Mouse (Mus musculus) gastrocnemius, postnatal 25 days (tissue): Measurements from ENCODE around the gene Ick. TPM values are rescaled to one million over a fixed set of nuclear protein-coding genes. Genes with fewer than 3 reads are reported as not detected.

Source experiments
- DNase-seq: peaks from one replicate; pipeline ENCODE4 v3.0.0; 2022
- total RNA-seq, 2 experiments: library from RNA; stranded (reverse); gene quantifications; 1 replicate in 1 of 2; 2 replicates in 1 of 2; pipeline ENCODE4 v1.2.3; 2021

The Ick gene
- total RNA-seq, 2 experiments from 2014 or later: 6.3 to 7.2 TPM

DNA sequence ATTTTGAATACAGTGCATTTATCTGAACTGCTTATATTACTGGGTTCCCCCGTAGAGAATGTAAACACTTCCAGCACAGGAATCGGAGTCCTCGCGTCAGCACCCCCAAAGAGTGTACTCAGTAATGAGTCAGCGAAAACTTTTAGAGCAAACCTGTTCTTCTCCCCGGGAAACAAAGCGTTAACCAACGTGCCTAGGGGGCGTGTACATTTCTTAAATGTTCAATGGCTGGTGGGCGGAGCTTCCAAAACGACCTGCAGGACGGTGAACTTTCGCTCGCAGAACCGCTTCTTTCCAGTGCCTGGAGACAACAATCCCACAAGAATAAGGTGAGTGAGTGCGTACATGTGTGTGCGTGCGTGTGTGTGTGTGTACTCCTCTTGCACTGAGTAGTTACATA lies 82.7 kb downstream of the Ick start:
- DNase-seq: peak; percentile 23

DNA sequence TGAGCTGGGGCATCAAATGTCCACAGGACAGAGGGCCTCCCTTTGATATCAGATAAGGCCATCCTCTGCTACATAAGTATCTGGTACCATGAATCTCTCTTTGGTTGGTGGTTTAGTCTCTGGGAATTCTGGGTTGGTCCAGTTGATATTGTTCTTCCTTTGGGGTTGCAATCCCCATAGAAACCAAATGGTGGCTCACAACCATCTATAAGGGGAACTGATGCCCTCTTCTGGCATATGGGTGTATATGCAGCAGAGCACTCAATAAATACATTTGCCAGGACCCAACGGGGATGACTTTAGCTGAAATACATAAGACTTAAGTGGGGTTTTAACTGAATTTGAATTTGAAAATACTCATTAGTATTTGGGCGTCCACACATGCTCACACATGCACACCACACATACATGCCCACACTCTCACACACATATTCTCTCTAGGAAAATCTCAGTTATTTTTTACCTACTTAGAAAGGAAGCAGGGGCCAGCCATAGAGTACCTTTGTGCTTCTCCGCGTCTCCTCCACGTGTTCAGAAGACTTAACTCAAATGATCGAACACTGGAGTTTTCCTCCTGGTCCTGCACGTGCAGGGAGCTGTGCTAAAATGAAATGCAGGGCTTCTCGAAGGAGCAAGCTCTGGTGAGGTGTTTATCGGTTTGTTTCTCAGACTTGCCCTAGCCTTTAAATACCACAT lies 85.1 kb downstream of the Ick start:
- peak; percentile 23 for DNase-seq

DNA sequence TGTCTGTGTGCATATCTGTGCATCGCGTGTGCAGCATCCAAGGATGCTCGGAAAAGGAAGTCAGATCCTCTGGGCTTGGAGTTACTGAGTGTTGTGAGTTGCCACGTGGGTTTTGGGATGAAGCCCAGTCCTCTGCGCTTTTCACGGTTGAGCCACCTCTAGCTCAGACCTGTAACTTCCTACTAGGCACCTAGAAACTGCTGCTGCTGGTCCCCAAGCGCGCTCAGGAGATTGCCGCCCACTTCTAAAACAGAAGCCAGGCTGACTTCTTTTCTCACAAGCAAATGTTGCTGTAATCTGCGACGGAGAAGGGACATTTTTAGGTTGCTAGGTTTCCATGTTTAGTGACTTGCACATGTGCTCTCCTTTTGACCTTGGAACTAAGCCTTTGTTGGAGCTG lies 86.0 kb downstream of the Ick start:
- no peak for DNase-seq

DNA sequence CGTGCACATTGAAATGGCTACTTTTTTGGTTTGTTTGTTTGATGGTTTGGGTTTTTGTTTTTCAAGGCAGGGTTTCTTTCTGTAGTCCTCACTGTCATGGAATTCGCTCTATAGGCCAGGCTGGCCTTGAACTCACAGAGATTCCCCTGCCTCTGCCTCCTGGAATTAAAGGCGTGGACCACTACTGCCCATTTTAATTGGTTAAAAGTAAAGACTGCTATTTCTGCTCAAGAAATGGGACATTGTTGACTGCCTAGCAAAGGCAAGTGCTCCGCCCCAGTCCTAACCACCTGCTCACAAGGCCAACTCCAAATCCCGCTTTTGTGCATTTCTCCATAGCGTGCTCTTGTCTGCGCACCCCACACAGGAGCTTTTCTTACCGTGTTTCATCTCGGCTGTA lies 88.8 kb downstream of the Ick start:
- DNase-seq: no peak

DNA sequence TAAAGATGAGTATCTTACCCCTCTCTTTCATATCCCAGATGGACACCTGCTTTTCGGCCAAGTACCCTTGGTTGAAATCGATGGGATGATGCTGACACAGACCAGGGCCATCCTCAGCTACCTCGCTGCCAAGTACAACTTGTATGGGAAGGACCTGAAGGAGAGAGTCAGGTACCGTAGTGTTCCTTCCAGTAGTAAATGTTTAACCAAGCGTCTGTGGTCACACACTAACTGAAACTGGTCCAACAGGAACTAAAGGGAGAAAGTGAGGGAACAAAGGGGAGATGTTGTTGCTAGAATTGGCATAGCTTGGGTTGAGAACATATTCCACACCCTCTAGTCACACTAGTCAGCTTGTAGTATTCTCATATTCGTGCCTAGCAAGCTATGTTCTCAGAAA lies 95.2 kb downstream of the Ick start:
- DNase-seq: no peak

DNA sequence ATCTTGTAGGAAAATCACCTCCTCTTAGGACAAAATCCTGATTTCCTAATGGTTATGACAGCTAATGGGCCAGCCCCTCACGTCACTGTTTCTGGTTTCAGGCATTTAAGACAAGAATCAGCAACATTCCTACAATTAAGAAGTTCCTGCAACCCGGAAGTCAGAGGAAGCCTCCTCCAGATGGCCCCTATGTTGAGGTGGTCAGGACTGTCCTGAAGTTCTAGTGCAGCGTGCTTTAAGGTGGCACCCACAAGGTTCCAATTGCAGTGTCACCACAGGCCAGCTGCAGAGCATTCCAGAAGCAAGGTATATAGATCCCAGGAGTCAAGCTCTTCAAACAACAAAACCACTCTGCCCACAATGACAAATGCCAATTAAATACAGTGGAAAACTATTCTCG lies 100.0 kb downstream of the Ick start:
- DNase-seq: no peak

DNA sequence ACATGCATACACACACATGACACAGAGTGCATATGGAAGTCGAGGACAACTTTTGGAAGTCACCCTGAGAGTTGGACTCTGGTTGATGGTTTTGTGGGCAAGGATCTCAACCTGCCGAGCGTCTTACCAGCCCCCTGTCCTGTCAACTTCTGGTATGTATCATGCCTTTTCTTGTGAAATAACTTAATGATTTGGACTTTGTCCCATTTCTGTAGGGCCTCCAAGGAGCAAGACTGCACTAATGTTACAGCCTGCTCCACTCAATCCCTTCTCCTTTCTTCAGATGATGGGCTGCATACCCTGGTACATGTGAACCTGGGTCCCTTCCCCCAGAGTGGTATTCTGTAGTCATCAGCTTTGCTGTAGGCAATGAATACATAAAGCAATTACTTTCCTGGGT lies 101.1 kb downstream of the Ick start:
- DNase-seq: no peak

DNA sequence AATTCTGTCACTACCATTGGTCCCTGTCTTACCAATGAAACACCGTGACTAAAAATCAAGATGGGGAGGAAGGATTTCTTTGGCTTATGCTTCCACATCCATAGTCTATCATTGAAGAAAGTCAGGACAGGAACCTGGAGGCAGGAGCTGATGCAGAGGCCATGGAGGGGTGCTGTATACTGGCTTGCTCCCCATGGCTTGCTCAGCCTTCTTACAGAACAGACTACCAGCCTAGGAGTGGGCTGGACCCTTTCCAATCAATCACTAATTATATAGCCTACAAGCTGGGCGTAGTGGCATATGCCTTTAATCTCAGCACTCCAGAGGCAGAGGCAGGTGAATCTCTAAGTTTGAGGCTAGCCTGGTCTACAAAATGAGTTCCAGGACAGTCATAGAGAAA lies 101.8 kb downstream of the Ick start:
- no peak for DNase-seq

DNA sequence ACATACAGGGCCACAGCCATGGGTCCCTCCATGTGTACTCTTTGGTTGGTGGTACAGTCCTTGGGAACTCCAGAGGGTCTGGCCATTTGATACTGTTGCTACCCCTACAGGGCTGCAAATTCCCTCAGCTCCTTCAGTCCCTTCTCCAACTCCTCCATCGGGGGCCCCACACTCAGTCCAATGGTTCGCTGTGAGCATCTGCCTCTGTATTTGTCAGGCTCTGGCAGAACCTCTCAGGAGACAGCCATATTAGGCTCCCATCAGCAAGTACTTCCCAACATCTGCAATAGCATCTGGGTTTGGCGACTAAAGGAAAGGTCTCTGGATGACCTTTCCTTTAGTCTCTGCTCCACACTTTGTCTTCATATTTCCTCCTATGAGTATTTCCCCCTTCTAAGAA lies 102.5 kb downstream of the Ick start:
- DNase-seq: no peak

DNA sequence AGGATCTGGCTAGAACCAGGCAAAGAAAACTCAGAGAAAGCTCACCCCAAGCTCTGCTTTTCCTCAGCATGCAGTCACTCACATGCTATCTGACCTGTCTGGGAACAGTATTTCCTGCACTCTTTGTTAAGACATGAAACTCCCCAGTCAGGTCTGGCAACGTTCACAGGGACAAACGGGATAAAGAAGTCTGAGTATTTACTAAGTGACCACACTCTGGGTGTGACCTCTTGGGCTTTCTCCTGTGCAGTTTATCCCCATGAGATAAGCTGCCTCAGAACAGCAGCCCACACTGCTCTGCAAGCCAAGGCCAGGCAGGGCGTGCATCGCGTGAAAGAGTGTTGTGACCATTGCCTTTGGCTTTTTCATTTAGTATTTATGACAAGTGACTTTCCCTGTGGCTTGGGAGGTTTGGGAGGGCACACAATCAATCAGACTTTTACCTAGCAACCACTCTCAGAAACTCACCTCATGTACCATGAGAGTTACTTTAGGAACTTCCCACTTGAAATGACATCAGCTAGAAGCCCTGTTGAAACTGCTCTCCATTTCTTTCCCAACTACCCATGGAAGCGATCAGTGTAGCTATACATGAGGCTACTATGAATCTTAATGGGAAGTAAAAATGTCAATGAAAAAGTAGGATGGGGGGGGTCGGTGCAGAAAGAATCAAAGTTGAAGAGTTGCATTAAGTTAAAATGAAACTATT lies 103.5 kb downstream of the Ick start:
- DNase-seq: no peak

DNA sequence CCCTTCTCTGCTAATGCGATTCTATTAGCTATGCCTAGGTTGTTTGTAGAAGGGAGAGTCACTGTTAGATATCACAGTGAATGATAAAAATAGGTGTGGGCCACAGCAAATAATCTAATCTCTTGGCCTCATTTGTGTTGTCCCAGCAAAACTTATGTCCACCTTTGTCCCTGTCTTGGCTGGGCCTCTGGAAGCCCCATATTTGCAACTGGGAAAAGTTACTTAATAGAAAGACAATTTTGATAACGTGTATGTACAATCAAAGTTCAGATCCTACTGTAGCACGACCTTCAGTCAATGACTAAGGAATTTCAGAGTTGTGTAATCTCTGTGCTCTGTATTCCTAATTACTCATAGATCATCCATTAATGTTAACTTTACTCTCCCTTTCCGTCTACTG lies 108.1 kb downstream of the Ick start:
- no peak for DNase-seq

Other genes with a start within 250 kb of the Ick start
- gene Elovl5, start 191.8 kb upstream of the Ick start, total RNA-seq: 10 to 100 TPM in 1 of 2 experiments, 1 to 10 TPM in 1; 9.3 to 11.8 TPM
- gene Gcm1, start 57.3 kb upstream of the Ick start, total RNA-seq: not detected
- gene Fbxo9, start 127 bp upstream of the Ick start, total RNA-seq: 10 to 100 TPM; 47.3 to 56.5 TPM
- 10 to 100 TPM; 12.1 to 13.1 TPM for gene Gsta4, start 73.6 kb downstream of the Ick start, total RNA-seq
- not detected for gene Gsta1, start 121.5 kb downstream of the Ick start, total RNA-seq
- not detected for gene Gm3776, start 147.9 kb downstream of the Ick start, total RNA-seq
- gene Gm10639, start 180.7 kb downstream of the Ick start, total RNA-seq: not detected
- not detected for gene Omt2a, start 205.6 kb downstream of the Ick start, total RNA-seq
- not detected for gene Omt2b, start 218.4 kb downstream of the Ick start, total RNA-seq
- not detected for gene Gsta2, start 246.6 kb downstream of the Ick start, total RNA-seq